Mouse (Mus musculus) ES-E14 (cell line): ENCODE measurements around the gene Lpin2. TPM values are rescaled to one million over a fixed set of nuclear protein-coding genes. Genes with fewer than 3 reads are reported as not detected.

Source experiments
- DNase-seq: peaks from one replicate; pipeline ENCODE4 v3.0.0-alpha.2; 2013; ENCODE audit warnings: low read depth, low spot score
- H3K27ac ChIP-seq: 2 replicates; pipeline ENCODE4 v1.5.1; 2012; ENCODE audit warnings: low read depth, mild to moderate bottlenecking, low read length, moderate library complexity, mixed read lengths; ENCODE audit not compliant: poor library complexity, insufficient read depth, severe bottlenecking
- H3K36me3 ChIP-seq: 2 replicates; pipeline ENCODE4 v1.6.1; 2012; ENCODE audit warnings: mild to moderate bottlenecking, low read length, moderate library complexity, mixed read lengths; ENCODE audit not compliant: control insufficient read depth, poor library complexity, insufficient read depth, severe bottlenecking
- H3K4me1 ChIP-seq, 2 experiments: fragments of 150-350 bp in 1 of 2; sonication (generic) in 1 of 2; 2 replicates each; pipeline ENCODE4 v1.6.1; 2012; ENCODE audit warnings: low read length in 2 of 2, mild to moderate bottlenecking in 1 of 2, mixed read lengths in 1 of 2; ENCODE audit not compliant: control insufficient read depth in 2 of 2, insufficient read depth in 2 of 2, poor library complexity in 1 of 2
- H3K4me3 ChIP-seq, 2 experiments: fragments of 150-350 bp in 1 of 2; sonication (generic) in 1 of 2; 2 replicates each; pipeline ENCODE4 v1.5.1; 2012; ENCODE audit warnings: low read length in 2 of 2, low read depth in 1 of 2, mild to moderate bottlenecking in 1 of 2, mixed read lengths in 1 of 2; ENCODE audit not compliant: insufficient read depth in 1 of 2, poor library complexity in 1 of 2, severe bottlenecking in 1 of 2
- H3K9ac ChIP-seq: 2 replicates; pipeline ENCODE4 v1.6.1; 2012; ENCODE audit warnings: low read depth, mild to moderate bottlenecking, low read length, mixed read lengths; ENCODE audit not compliant: poor library complexity, insufficient read depth, severe bottlenecking
- H3K9me3 ChIP-seq: fragments of 150-350 bp; sonication (generic); 2 replicates; pipeline ENCODE4 v1.6.1; 2012; ENCODE audit warnings: low read depth, mild to moderate bottlenecking, low read length; ENCODE audit not compliant: control insufficient read depth, insufficient read depth
- CHD2 ChIP-seq: IDR thresholded peaks from 2 replicates; pipeline ENCODE4 v1.6.1; 2014; ENCODE audit warnings: mild to moderate bottlenecking, low read depth, low read length, inconsistent platforms
- HCFC1 ChIP-seq: IDR thresholded peaks from 2 replicates; pipeline ENCODE4 v1.6.1; 2012; ENCODE audit warnings: low read length, inconsistent platforms, borderline replicate concordance; ENCODE audit not compliant: insufficient read depth
- MAFK ChIP-seq: IDR thresholded peaks from 2 replicates; pipeline ENCODE4 v1.6.1; 2014; ENCODE audit warnings: mild to moderate bottlenecking, low read depth, low read length, inconsistent platforms; ENCODE audit not compliant: insufficient read depth
- ZC3H11A ChIP-seq: IDR thresholded peaks from 2 replicates; pipeline ENCODE4 v1.6.1; 2012; ENCODE audit warnings: low read depth, mild to moderate bottlenecking, inconsistent platforms, low read length, borderline replicate concordance
- ZNF384 ChIP-seq: IDR thresholded peaks from 2 replicates; pipeline ENCODE4 v1.6.1; 2012; ENCODE audit warnings: low read depth, low read length, inconsistent platforms
- in situ Hi-C, 2 experiments: fragments of 600-800 bp; cut with MboI; formaldehyde crosslinking; loops; one replicate each; pipeline ENCODE4 v1.15.1; 2025; ENCODE audit warnings: low sequenced_read_pairs in 2 of 2, inconsistent platforms in 1 of 2; ENCODE audit not compliant: unreplicated experiment in 2 of 2
- total RNA-seq: library from RNA; depleted of rRNA; stranded (reverse); fragments of 300-350 nt; gene quantifications from 2 replicates; pipeline ENCODE4 v1.2.3, GENCODE M21; 2012

Gene Lpin2
- total RNA-seq, 1 experiment: 12.6 TPM

DNA sequence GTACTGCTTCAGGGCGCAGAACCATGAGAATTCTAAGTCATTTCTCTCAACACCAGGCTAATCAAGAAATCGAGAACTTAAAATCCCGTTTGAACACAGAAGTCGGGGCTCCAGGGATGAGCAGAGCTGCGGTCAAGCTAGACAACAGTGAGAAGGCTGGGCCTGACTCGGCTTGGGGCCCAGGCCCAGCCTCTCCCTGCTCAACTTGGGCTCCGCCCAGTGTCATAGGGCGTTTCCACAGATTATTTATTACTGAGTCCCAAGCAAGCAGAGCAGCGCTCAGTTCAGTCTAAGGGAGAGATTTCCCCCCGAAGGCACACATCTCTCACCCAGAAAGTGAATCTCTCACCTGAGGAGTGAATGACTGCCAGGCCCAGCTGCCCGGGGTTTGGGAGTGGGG, 77.4 kb downstream of the Lpin2 start:
- H3K36me3 ChIP-seq: no peaks in the 10 kb centered on the region
- H3K4me1 ChIP-seq: no peaks in the 10 kb centered on the region
- no peak overlapping the region for H3K4me3 ChIP-seq
- DNase-seq: no peak
- in situ Hi-C loops: no loop called here
- H3K9ac ChIP-seq: no peak overlapping the region
- no peak overlapping the region for H3K27ac ChIP-seq
- no peak for TF ChIP-seq ZNF384
- no peak for TF ChIP-seq ZC3H11A
- TF ChIP-seq HCFC1: no peak
- TF ChIP-seq CHD2: no peak
- no peak for TF ChIP-seq MAFK
- H3K9me3 ChIP-seq: no peaks in the 10 kb centered on the region

DNA sequence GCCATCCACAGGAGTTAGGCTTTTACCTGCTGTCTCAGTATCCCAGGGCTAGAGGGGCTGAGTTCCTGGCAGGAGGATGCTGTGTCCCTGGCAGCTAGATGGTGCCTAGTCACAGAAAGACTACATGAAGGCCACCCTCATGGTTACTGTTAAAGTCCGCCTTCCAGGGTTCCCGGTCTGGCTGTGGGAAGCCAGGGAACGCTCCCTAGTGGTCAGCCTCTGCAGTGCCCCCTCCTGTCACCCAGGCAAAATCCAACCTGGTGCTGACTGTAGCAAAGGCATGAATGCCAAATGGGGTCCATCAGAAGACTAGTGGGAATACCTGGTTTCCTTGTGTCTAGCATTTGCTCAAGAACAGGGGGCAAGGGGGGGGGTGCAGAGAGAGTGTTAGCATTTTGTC, 78.3 kb downstream of the Lpin2 start:
- Histone ChIP-seq H3K4me1 (no peaks in the 10 kb centered on the region), H3K27ac (no peak overlapping the region), H3K9ac (no peak overlapping the region), H3K36me3 (no peaks in the 10 kb centered on the region), H3K4me3 (no peak overlapping the region), H3K9me3 (no peaks in the 10 kb centered on the region)
- TF ChIP-seq HCFC1 (no peak), ZC3H11A (no peak), CHD2 (no peak), ZNF384 (no peak), MAFK (no peak)
- in situ Hi-C loops: no loop called here
- peak; percentile 24 for DNase-seq

DNA sequence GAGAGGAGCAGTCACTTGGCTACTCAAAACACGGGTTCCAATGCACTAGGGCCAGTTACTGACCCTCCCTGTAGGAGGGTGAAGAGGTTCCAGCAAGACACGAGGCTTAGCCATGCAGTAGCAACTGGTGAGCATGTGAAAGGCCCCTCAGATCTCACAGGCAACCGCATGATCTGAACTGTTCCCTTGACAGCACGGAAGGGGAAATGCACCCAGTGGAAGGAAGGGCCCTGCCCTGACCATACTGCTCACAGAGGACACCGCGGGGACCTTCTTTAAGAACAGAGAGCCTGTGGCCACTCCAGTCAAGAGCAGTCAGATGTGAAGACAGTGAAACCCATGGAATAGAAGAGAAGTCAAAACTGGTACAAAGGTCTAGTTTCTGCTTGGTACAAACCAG, 80.8 kb downstream of the Lpin2 start:
- Histone ChIP-seq H3K36me3 (no peaks in the 10 kb centered on the region), H3K9me3 (no peaks in the 10 kb centered on the region), H3K9ac (no peak overlapping the region), H3K4me3 (no peak overlapping the region), H3K27ac (no peak overlapping the region), H3K4me1 (no peaks in the 10 kb centered on the region)
- in situ Hi-C loops: no loop called here
- TF ChIP-seq HCFC1 (no peak), CHD2 (no peak), ZC3H11A (no peak), ZNF384 (no peak), MAFK (no peak)
- DNase-seq: no peak

DNA sequence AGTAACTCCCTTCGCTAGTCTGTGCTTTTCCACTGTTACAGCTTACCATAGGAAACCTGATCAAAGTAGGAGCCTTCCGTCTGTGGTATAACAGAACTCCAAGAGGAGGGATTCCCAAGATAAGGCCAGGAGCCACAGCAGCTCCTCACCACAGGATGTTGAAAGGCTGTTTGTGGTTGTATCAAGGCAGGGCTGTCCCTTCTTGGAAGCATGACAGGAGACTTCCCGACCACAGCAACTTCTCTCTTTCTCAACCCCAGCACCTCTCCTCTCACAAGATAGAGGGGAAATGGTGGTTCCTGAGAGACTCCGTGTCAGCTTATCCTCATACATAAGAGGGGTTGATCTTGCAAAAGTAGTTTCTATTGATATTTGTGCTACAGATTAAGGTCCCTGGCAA, 82.4 kb downstream of the Lpin2 start:
- TF ChIP-seq CHD2 (no peak), HCFC1 (no peak)
- Histone ChIP-seq H3K4me3 (no peak overlapping the region), H3K9ac (no peak overlapping the region), H3K4me1 (no peaks in the 10 kb centered on the region), H3K27ac (no peak overlapping the region), H3K9me3 (no peaks in the 10 kb centered on the region), H3K36me3 (no peaks in the 10 kb centered on the region)
- in situ Hi-C loops: no loop called here
- DNase-seq: no peak

DNA sequence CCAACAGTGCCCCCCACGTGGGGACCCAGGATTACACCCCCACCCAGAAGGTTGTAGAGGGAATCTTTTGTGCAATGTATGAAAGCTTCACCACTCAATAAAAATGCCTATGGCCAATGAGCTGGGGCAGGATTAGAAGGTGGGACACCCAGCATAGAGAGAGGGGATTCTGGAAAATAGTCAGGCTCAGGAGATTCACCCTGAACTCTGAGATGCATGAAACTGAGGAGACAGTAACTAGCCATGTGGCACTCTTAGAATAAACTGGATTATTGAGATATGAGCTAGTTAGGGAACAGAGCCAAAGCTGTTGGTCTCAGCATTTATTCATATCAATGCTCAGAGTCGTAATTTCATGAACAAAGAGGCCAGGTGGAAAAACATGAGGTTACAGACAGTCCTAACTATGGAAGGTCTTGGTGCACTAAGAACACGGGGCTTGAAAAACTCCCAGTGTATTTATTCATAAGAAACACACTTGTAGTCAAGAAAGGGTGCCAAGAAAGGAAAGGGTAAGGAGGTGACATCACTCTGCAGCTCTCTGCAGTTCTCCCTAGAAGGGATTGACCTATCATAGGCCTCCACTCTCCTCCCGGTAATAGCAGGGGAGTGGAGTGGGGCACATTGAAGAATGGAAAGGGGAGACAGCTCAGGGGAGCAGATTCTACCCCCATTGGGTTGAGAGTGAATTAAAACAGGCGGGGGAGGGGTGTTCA, 83.1 kb downstream of the Lpin2 start:
- Histone ChIP-seq H3K9ac (no peak overlapping the region), H3K9me3 (no peaks in the 10 kb centered on the region), H3K4me3 (no peak overlapping the region), H3K27ac (no peak overlapping the region), H3K4me1 (no peaks in the 10 kb centered on the region), H3K36me3 (no peaks in the 10 kb centered on the region)
- in situ Hi-C loops: no loop called here
- no peak for TF ChIP-seq HCFC1
- TF ChIP-seq ZC3H11A: no peak
- TF ChIP-seq ZNF384: no peak
- no peak for TF ChIP-seq MAFK
- TF ChIP-seq CHD2: no peak
- DNase-seq: no peak
